Comparison of ENCODE assay signal across 19 mouse cellular contexts in the genomic region with DNA sequence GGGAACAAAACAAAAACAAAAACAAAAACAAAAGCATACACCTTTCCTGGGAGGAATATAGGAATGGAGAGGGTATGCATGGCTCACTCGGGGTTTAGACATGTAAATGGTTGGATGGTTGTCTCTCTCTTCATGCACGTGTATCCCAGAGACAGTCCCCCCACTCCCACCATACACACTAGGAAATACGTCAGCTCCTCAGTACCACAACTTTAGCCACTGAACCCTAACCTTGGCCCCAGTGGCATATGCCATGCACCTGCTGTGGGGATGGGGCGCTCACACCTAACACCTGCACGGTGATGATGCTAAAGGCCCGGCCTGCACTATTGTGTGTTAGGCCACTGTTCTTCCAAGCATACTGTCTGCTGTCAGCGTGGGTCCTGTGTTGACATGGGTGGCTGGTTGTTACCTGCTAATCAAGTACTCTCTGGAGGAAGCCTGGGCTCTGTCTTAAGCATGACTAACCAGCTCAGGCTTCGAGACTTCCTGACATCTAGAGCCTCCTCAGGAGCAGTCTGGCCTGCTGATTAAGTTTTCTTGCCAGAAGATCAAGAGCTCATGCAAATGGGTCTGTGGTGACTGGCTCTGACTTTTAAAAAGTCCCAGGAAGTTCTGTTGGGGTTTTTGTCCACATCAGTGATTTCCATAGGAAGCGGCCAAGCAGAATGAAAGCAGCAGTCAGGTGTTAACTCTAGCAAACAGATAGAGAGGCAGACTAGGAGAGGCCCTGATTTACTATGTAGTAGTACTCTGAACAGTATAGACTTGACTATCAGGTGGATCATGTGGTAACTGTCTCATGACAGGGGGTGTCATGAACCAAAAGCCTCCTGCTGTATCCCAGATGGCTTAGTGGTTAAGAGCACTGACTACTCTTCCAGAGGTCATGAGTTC.
DNase-seq lines count a peak whose midpoint lies in the region; ATAC-seq and TF ChIP-seq lines count a peak whose summit lies in the region.
"Had no signal": no experiment of that assay in that cellular context is flagged by ENCODE, and none has a peak within 500 bp of the region (broad histone marks: within the 10 kb centered on the region; RNA-seq: fewer than 3 reads in every experiment).

No protein-coding gene starts in this region.

- H3K36me3 ChIP-seq in lung, postnatal 0 days (ENCODE audit: insufficient read depth, low read length): no peaks in the 10 kb centered on the region
- no peaks in the 10 kb centered on the region for H3K36me3 ChIP-seq in spleen, adult 2 months (ENCODE audit: control insufficient read depth, insufficient read depth, low read length)
- H3K36me3 ChIP-seq: embryonic facial prominence, embryonic 15.5 days; hindbrain, embryonic 15.5 days; liver, embryonic 12.5 days; neural tube, embryonic 13.5 days; stomach, embryonic 15.5 days had no signal

- no peaks in the 10 kb centered on the region for H3K4me1 ChIP-seq in lung, postnatal 0 days (ENCODE audit: insufficient read depth, low read depth, low read length)
- H3K4me1 ChIP-seq in spleen, adult 2 months (ENCODE audit: control insufficient read depth, insufficient read depth, insufficient read length): peaks cover 42% of the 10 kb centered on the region
- H3K4me1 ChIP-seq: embryonic facial prominence, embryonic 15.5 days; hindbrain, embryonic 15.5 days; neural tube, embryonic 13.5 days; stomach, embryonic 15.5 days had no signal

- H3K4me2 ChIP-seq in lung, postnatal 0 days (replicated peaks; ENCODE audit: low read depth, low read length): no peak overlapping the region
- H3K4me2 ChIP-seq: embryonic facial prominence, embryonic 15.5 days; hindbrain, embryonic 15.5 days; liver, embryonic 12.5 days; neural tube, embryonic 13.5 days; stomach, embryonic 15.5 days had no signal

- WGBS in lung, postnatal 0 days: 81% methylated on average over 9 of the region's 9 CpGs
- WGBS in spleen, adult 2 months: 31% methylated on average over 9 of the region's 9 CpGs

- DNase-seq in lung, postnatal 25 days (ENCODE audit: low spot score): peak; percentile 31
- DNase-seq in lung, postnatal 0 days (ENCODE audit: low spot score): no peak
- peak; percentile 46 for DNase-seq in CD4-positive, CD25-positive, alpha-beta regulatory T cell, adult 2 months (ENCODE audit: low read depth, low spot score)
- peak; percentile 42 for DNase-seq in T-cell, adult 2 months (ENCODE audit: low spot score)
- peak; percentile 62 to 78 for DNase-seq in spleen, adult 2 months (ENCODE audit: low read depth in 1 of 2, low spot score in 2 of 2)
- DNase-seq in gastrocnemius, adult 18-20 months (ENCODE audit: low spot score): no peak
- DNase-seq in adrenal gland, adult 18-20 months (ENCODE audit: low spot score in 2 of 2): no peak
- DNase-seq: adrenal gland, postnatal 36 days; cerebellum, adult 9-10 months; gastrocnemius, postnatal 25 days; kidney, adult 18-20 months; left cerebral cortex, postnatal 4 days; right cerebral cortex, postnatal 25 days; thymus, adult 2 months had no signal

- no peak for TF ChIP-seq EP300 in lung, postnatal 0 days (IDR thresholded peaks at IDR 0.05)

- H3K4me3 ChIP-seq in lung, postnatal 0 days (ENCODE audit: low read depth, low read length): no peak overlapping the region
- H3K4me3 ChIP-seq in spleen, adult 2 months (ENCODE audit: extremely low read depth, insufficient read depth, insufficient read length): no peak overlapping the region
- H3K4me3 ChIP-seq: embryonic facial prominence, embryonic 15.5 days; hindbrain, embryonic 15.5 days; liver, embryonic 12.5 days; neural tube, embryonic 13.5 days; stomach, embryonic 15.5 days had no signal

- H3K9ac ChIP-seq in lung, postnatal 0 days (replicated peaks; ENCODE audit: low read depth): no peak overlapping the region
- H3K9ac ChIP-seq: embryonic facial prominence, embryonic 15.5 days; hindbrain, embryonic 15.5 days; liver, embryonic 12.5 days; neural tube, embryonic 13.5 days; stomach, embryonic 15.5 days had no signal

- no peak for ATAC-seq in lung, postnatal 0 days
- ATAC-seq: liver, embryonic 12.5 days had no signal

- no peak for TF ChIP-seq CTCF in lung, postnatal 0 days (IDR thresholded peaks at IDR 0.05)
- no peak for TF ChIP-seq CTCF in spleen, adult 2 months (IDR thresholded peaks at IDR 0.05; ENCODE audit: extremely low read depth, insufficient read depth, insufficient read length, insufficient replicate concordance)

- H3K27me3 ChIP-seq in lung, postnatal 0 days (replicated peaks; ENCODE audit: insufficient read depth, low read length): 0 out of 2 replicates have a peak, but pooled peaks cover 4% of the 10 kb centered on the region
- no peaks in the 10 kb centered on the region for H3K27me3 ChIP-seq in spleen, adult 2 months (ENCODE audit: control insufficient read depth, insufficient read depth, low read length)
- H3K27me3 ChIP-seq: embryonic facial prominence, embryonic 15.5 days; hindbrain, embryonic 15.5 days; neural tube, embryonic 13.5 days; stomach, embryonic 15.5 days had no signal

- no peak overlapping the region for H3K27ac ChIP-seq in lung, postnatal 0 days (ENCODE audit: low read length)
- H3K27ac ChIP-seq in spleen, adult 2 months (ENCODE audit: insufficient read depth, low read length): peak overlapping the region; percentile 78
- H3K27ac ChIP-seq: embryonic facial prominence, embryonic 15.5 days; hindbrain, embryonic 15.5 days; liver, embryonic 12.5 days; neural tube, embryonic 13.5 days; stomach, embryonic 15.5 days had no signal

- no peaks in the 10 kb centered on the region for H3K9me3 ChIP-seq in lung, postnatal 0 days (ENCODE audit: low read length)
- H3K9me3 ChIP-seq: embryonic facial prominence, embryonic 15.5 days; hindbrain, embryonic 15.5 days; liver, embryonic 12.5 days; neural tube, embryonic 13.5 days; stomach, embryonic 15.5 days had no signal

- TF ChIP-seq POLR2A in spleen, adult 2 months (IDR thresholded peaks at IDR 0.05; ENCODE audit: low read depth, low read length): no peak

Comparison
In these comparisons a context has a peak if more than half of its experiments do, and no peak if none do; other contexts are left out.
1. DNase-seq: peak in lung, postnatal 25 days (single experiment), CD4-positive, CD25-positive, alpha-beta regulatory T cell, adult 2 months (single experiment), T-cell, adult 2 months (single experiment) and spleen, adult 2 months (2 of 2); none in lung, postnatal 0 days (single experiment), gastrocnemius, adult 18-20 months (single experiment) and adrenal gland, adult 18-20 months (0 of 2).